Mouse (Mus musculus) forebrain, embryonic 16.5 days (tissue): ENCODE results near the gene Tprg. TPM values are rescaled to one million over a fixed set of nuclear protein-coding genes. Genes with fewer than 3 reads are reported as not detected.

ENCODE experiments used
- ATAC-seq: fragments of 200-750 bp; cut with Nextera tagmentation; 2 replicates; pipeline ENCODE4 v1.8.0; 2017; ENCODE audit warnings: mild to moderate bottlenecking, moderate library complexity
- H3K27ac ChIP-seq: fragments of 300-500 bp; sonication (generic); 2 replicates; pipeline ENCODE4 v1.5.1; 2014; ENCODE audit warnings: low read length, control low read depth
- H3K27me3 ChIP-seq: fragments of 300-500 bp; sonication (generic); replicated peaks from 2 replicates; pipeline ENCODE4 v1.6.1; 2014; ENCODE audit warnings: low read length; ENCODE audit not compliant: control insufficient read depth, insufficient read depth
- H3K36me3 ChIP-seq: fragments of 300-500 bp; sonication (generic); 2 replicates; pipeline ENCODE4 v1.6.1; 2014; ENCODE audit not compliant: control insufficient read depth, insufficient read depth
- H3K4me1 ChIP-seq: fragments of 300-500 bp; sonication (generic); replicated peaks from 2 replicates; pipeline ENCODE4 v1.6.1; 2014; ENCODE audit warnings: low read length; ENCODE audit not compliant: control insufficient read depth, insufficient read depth
- H3K4me2 ChIP-seq: fragments of 300-500 bp; sonication (generic); 2 replicates; pipeline ENCODE4 v1.6.1; 2014; ENCODE audit warnings: mild to moderate bottlenecking, low read length, control low read depth
- H3K4me3 ChIP-seq: fragments of 300-500 bp; sonication (generic); replicated peaks from 2 replicates; pipeline ENCODE4 v1.5.1; 2014; ENCODE audit warnings: mild to moderate bottlenecking, low read length, control low read depth
- H3K9ac ChIP-seq: fragments of 300-500 bp; sonication (generic); replicated peaks from 2 replicates; pipeline ENCODE4 v1.6.1; 2014; ENCODE audit warnings: low read depth, low read length, control low read depth
- H3K9me3 ChIP-seq: fragments of 300-500 bp; sonication (generic); 2 replicates; pipeline ENCODE4 v1.6.1; 2016; ENCODE audit warnings: low read length; ENCODE audit not compliant: control insufficient read depth
- WGBS: fragments of 180-500 bp; shearing (Covaris S2); extraction: QIAGEN DNeasy Blood & Tissue Kit; methylation state at CpG from one replicate; pipeline ENCODE4 v1.1.7; 2014; 5-methylcytosine and 5-hydroxymethylcytosine counted together
- polyA plus RNA-seq: library from polyadenylated mRNA; unstranded; fragments of >200 nt; fragmentation: Nextera tagmentation; extraction: Ambion mirVana; gene quantifications from 2 replicates; pipeline ENCODE4 v1.2.1, GENCODE M21; 2015

Tprg gene
- polyA plus RNA-seq, 1 experiment from 2014 or later, result 0.25 TPM

DNA sequence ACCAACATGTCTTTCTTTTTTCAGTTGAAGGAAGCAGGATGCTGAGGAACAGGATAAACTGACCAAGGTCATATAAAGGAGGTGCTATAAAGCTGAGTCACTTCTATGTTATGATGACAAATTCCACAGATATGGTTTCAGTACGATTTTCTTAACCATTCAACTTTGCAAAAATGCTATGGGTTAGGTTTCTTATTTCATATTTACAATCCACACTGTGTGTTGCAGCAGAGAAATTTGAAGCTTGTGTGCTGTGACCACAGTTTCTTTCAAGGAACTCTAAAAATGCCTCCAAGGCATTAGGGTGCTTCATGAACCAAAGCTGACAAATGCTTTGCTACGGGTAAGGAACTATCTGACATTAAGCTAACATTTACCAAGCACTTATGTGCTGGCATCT is 153.4 kb downstream of the Tprg start:
- Histone ChIP-seq H3K4me2 (no peak overlapping the region), H3K9ac (no peak overlapping the region), H3K27me3 (no peaks in the 10 kb centered on the region), H3K4me1 (no peaks in the 10 kb centered on the region), H3K4me3 (no peak overlapping the region), H3K36me3 (no peaks in the 10 kb centered on the region), H3K27ac (no peak overlapping the region), H3K9me3 (no peaks in the 10 kb centered on the region)
- 83% methylated on average over 2 of the region's 2 CpGs for WGBS
- ATAC-seq, result no peak

- H3K27me3 ChIP-seq, result no peaks in the 10 kb centered on the region
- no peak overlapping the region for H3K27ac ChIP-seq
- ATAC-seq, result no peak
- no peaks in the 10 kb centered on the region for H3K36me3 ChIP-seq
- no peak overlapping the region for H3K4me3 ChIP-seq
- H3K4me1 ChIP-seq, result peaks cover 10% of the 10 kb centered on the region; the same call in 1 of the 2 replicates
- H3K9ac ChIP-seq, result no peak overlapping the region
- WGBS, result 51% methylated on average over 7 of the region's 7 CpGs
- H3K4me2 ChIP-seq, result no peak overlapping the region
- no peaks in the 10 kb centered on the region for H3K9me3 ChIP-seq
These were observed 159.0 kb downstream of the Tprg start for GRCm38 (mm10) chr16:25445580-25445979.

DNA sequence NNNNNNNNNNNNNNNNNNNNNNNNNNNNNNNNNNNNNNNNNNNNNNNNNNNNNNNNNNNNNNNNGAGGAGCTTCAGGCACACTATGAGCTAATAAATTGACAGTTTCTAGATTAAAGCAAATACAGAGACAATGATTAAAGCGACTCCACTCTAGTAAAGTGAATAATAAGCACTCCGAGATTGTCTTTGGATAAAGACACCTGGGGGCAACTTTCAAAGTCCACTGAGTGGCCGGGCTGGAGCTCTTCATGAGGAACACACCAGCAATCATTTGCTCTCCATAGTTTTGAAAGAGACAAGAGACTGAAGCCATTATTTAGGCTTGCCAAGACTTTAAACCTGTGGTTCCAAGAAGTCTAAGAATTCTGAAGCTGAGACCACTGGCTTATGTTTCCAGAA is 164.9 kb downstream of the Tprg start:
- H3K4me2 ChIP-seq, result no peak overlapping the region
- no peaks in the 10 kb centered on the region for H3K9me3 ChIP-seq
- no peak overlapping the region for H3K27ac ChIP-seq
- WGBS, result 81% methylated on average over 3 of the region's 3 CpGs
- ATAC-seq, result no peak
- H3K27me3 ChIP-seq, result no peaks in the 10 kb centered on the region
- H3K9ac ChIP-seq, result no peak overlapping the region
- peaks cover 10% of the 10 kb centered on the region; the same call in 1 of the 2 replicates for H3K4me1 ChIP-seq
- H3K36me3 ChIP-seq, result no peaks in the 10 kb centered on the region
- H3K4me3 ChIP-seq, result no peak overlapping the region

DNA sequence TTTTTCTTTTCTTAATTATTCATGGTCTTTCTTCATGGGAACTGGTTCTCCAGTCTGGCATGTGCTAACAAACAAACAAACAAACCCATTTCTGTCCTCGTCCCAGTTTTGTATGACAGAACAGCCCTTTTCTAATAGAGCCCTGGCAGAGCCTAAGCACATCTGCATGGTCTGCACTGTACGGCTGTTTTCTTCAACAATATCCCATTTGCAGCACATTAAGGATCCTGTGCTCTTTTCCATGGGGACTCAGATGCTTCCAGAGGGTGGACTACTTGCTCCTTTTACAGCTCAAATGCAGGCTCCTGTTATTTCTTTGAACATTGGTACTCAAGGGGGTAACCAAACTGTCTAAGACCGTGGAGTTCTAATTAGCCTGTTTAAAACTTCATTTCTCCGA is 178.1 kb downstream of the Tprg start:
- Histone ChIP-seq H3K9ac (no peak overlapping the region), H3K9me3 (no peaks in the 10 kb centered on the region), H3K4me2 (no peak overlapping the region), H3K27me3 (no peaks in the 10 kb centered on the region), H3K27ac (no peak overlapping the region), H3K4me1 (no peaks in the 10 kb centered on the region), H3K36me3 (no peaks in the 10 kb centered on the region), H3K4me3 (no peak overlapping the region)
- no peak for ATAC-seq
- 65% methylated on average over 4 of the region's 4 CpGs for WGBS

- H3K4me2 ChIP-seq, result no peak overlapping the region
- no peak for ATAC-seq
- no peaks in the 10 kb centered on the region for H3K9me3 ChIP-seq
- 52% methylated on average over 13 of the region's 13 CpGs for WGBS
- no peak overlapping the region for H3K27ac ChIP-seq
- no peaks in the 10 kb centered on the region for H3K27me3 ChIP-seq
- H3K36me3 ChIP-seq, result no peaks in the 10 kb centered on the region
- no peak overlapping the region for H3K9ac ChIP-seq
- H3K4me1 ChIP-seq, result no peaks in the 10 kb centered on the region
- no peak overlapping the region for H3K4me3 ChIP-seq
These were observed 179.0 kb downstream of the Tprg start for GRCm38 (mm10) chr16:25465435-25466139.

- H3K27ac ChIP-seq, result no peak overlapping the region
- no peaks in the 10 kb centered on the region for H3K9me3 ChIP-seq
- no peaks in the 10 kb centered on the region for H3K36me3 ChIP-seq
- no peaks in the 10 kb centered on the region for H3K27me3 ChIP-seq
- no peaks in the 10 kb centered on the region for H3K4me1 ChIP-seq
- no peak for ATAC-seq
- no peak overlapping the region for H3K9ac ChIP-seq
- 80% methylated on average over 3 of the region's 3 CpGs for WGBS
- no peak overlapping the region for H3K4me2 ChIP-seq
- no peak overlapping the region for H3K4me3 ChIP-seq
These were observed 181.4 kb downstream of the Tprg start for GRCm38 (mm10) chr16:25468040-25468439.

DNA sequence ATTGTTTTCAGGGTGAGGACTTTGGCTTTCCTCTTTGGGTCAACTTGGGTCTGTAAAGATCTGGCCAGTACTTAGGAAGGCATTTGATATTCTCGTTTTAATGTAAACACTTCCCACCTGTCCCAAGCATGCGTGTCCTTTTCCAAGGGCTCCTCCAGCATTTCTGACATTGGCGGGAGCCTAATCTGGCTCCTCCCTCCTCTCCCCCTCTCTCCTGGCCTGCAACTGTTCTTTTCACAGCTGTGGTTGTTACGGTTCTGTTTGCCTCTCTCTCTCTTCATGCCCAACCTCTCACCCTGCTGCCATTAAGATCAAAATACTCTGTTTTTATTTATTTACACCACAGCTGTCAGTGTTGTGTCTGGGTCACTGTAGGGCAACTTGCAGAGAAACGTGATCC is 182.0 kb downstream of the Tprg start:
- H3K36me3 ChIP-seq, result no peaks in the 10 kb centered on the region
- WGBS, result 66% methylated on average over 5 of the region's 5 CpGs
- no peak overlapping the region for H3K4me2 ChIP-seq
- no peaks in the 10 kb centered on the region for H3K4me1 ChIP-seq
- no peak overlapping the region for H3K27ac ChIP-seq
- no peaks in the 10 kb centered on the region for H3K9me3 ChIP-seq
- no peaks in the 10 kb centered on the region for H3K27me3 ChIP-seq
- no peak for ATAC-seq
- no peak overlapping the region for H3K4me3 ChIP-seq
- H3K9ac ChIP-seq, result no peak overlapping the region
